Mouse (Mus musculus) neural tube, embryonic 15.5 days (tissue): ENCODE results near the gene Ntn5. TPM values are rescaled to one million over a fixed set of nuclear protein-coding genes. Genes with fewer than 3 reads are reported as not detected.

Experiments used
- ATAC-seq: fragments of 200-750 bp; cut with Nextera tagmentation; 2 replicates; pipeline ENCODE4 v1.8.0; 2017; ENCODE audit warnings: mild to moderate bottlenecking, moderate TSS enrichment, moderate library complexity; ENCODE audit not compliant: low FRiP score
- H3K27ac ChIP-seq: fragments of 300-500 bp; sonication (generic); replicated peaks from 2 replicates; pipeline ENCODE4 v1.5.1; 2015; ENCODE audit warnings: mild to moderate bottlenecking, inconsistent platforms
- H3K27me3 ChIP-seq: fragments of 300-500 bp; sonication (generic); replicated peaks from 2 replicates; pipeline ENCODE4 v1.6.1; 2015; ENCODE audit warnings: inconsistent platforms
- H3K36me3 ChIP-seq: fragments of 300-500 bp; sonication (generic); 2 replicates; pipeline ENCODE4 v1.6.1; 2015; ENCODE audit warnings: inconsistent platforms
- H3K4me1 ChIP-seq: fragments of 300-500 bp; sonication (generic); 2 replicates; pipeline ENCODE4 v1.6.1; 2015; ENCODE audit warnings: inconsistent platforms
- H3K4me2 ChIP-seq: fragments of 300-500 bp; sonication (generic); 2 replicates; pipeline ENCODE4 v1.6.1; 2015; ENCODE audit warnings: inconsistent platforms, mild to moderate bottlenecking, moderate library complexity
- H3K4me3 ChIP-seq: fragments of 300-500 bp; sonication (generic); replicated peaks from 2 replicates; pipeline ENCODE4 v1.5.1; 2015; ENCODE audit warnings: mild to moderate bottlenecking, inconsistent platforms
- H3K9ac ChIP-seq: fragments of 300-500 bp; sonication (generic); replicated peaks from 2 replicates; pipeline ENCODE4 v1.6.1; 2015; ENCODE audit warnings: mild to moderate bottlenecking, inconsistent platforms
- H3K9me3 ChIP-seq: fragments of 300-500 bp; sonication (generic); replicated peaks from 2 replicates; pipeline ENCODE4 v1.6.1; 2016; ENCODE audit warnings: inconsistent platforms
- WGBS: fragments of 180-500 bp; shearing (Covaris S2); methylation state at CpG from one replicate; pipeline ENCODE4 v1.1.7; 2015; ENCODE audit warnings: mixed read lengths; 5-methylcytosine and 5-hydroxymethylcytosine counted together
- polyA plus RNA-seq: library from polyadenylated mRNA; unstranded; fragments of >200 nt; fragmentation: Nextera tagmentation; extraction: Ambion mirVana; gene quantifications from 2 replicates; pipeline ENCODE4 v1.2.1, GENCODE M21; 2015

The Ntn5 gene
- polyA plus RNA-seq, 1 experiment from 2014 or later, result 1.9 TPM

DNA sequence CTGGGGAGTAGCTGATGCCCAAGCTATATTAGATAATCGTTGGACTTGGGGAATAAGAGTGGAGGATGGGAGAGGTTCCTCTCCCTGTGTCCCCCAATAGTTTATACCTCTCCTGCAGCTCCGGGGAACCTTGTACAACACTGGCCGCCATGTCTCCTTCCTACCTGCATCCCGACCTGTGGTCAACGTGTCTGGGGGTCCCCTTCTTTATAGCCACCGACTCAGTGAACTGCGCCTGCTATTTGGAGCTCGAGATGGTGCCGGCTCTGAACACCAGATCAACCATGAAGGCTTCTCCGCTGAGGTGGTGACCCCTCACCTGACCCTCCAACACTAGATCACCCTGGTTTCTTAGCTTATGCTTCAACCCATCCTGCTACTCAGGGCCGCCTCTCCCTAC lies 18.5 kb downstream of the Ntn5 start:
- 93% methylated on average over 11 of the region's 11 CpGs for WGBS
- no peak for ATAC-seq
- no peaks in the 10 kb centered on the region for H3K36me3 ChIP-seq
- peaks cover 74% of the 10 kb centered on the region for H3K4me1 ChIP-seq
- no peak overlapping the region for H3K4me2 ChIP-seq
- H3K27ac ChIP-seq, result no peak overlapping the region
- no peaks in the 10 kb centered on the region for H3K9me3 ChIP-seq
- 0 out of 2 replicates have a peak, but pooled peaks cover 5% of the 10 kb centered on the region for H3K27me3 ChIP-seq
- H3K9ac ChIP-seq, result no peak overlapping the region
- H3K4me3 ChIP-seq, result no peak overlapping the region

DNA sequence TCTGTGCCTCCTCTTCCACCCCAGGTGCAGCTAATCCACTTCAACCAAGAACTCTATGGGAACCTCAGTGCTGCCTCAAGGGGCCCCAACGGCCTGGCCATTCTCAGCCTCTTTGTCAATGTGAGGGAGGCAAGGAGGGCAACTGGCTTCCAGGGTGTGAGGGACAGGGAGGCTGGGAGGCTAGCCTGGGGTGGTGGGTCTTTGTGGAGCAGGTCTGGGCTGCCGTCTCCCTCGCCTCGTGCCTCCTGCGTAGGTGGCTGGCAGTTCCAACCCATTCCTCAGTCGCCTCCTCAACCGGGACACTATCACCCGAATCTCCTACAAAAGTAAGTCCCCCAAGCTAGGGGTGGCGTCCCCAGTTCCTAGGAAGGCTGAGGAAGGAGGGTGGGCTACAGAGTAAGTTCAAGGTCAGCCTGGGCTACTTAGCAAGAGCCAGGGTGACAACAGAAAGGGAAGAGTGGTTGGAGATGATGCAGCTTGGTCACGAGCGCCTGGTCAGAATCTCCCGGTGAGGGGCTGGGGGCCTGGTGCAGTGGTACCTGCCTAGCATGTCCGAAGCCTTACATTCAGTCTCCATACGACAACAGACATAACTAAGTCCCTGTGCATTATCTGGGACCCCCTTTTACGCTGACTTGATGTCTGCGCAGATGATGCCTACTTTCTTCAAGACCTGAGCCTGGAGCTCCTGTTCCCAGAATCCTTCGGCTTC lies 19.1 kb downstream of the Ntn5 start:
- no peaks in the 10 kb centered on the region for H3K9me3 ChIP-seq
- H3K27me3 ChIP-seq, result 0 out of 2 replicates have a peak, but pooled peaks cover 5% of the 10 kb centered on the region
- H3K9ac ChIP-seq, result peak overlapping the region; percentile 40
- H3K27ac ChIP-seq, result peak overlapping the region; percentile 88
- no peaks in the 10 kb centered on the region for H3K36me3 ChIP-seq
- no peak for ATAC-seq
- H3K4me3 ChIP-seq, result peak overlapping the region; percentile 52
- 91% methylated on average over 17 of the region's 17 CpGs for WGBS
- H3K4me2 ChIP-seq, result peak overlapping the region; percentile 91
- peaks cover 80% of the 10 kb centered on the region for H3K4me1 ChIP-seq

GRCm38 (mm10) chr7:45703521-45704033 lies 19.8 kb downstream of the Ntn5 start:
- 0 out of 2 replicates have a peak, but pooled peaks cover 2% of the 10 kb centered on the region for H3K27me3 ChIP-seq
- H3K27ac ChIP-seq, result peak overlapping the region; percentile 88
- ATAC-seq, result no peak; the same call in 1 of the 2 replicates
- WGBS, result 38% methylated on average over 12 of the region's 12 CpGs
- H3K4me3 ChIP-seq, result peak overlapping the region; percentile 52
- H3K9ac ChIP-seq, result peak overlapping the region; percentile 40
- H3K4me1 ChIP-seq, result peaks cover 83% of the 10 kb centered on the region
- H3K36me3 ChIP-seq, result no peaks in the 10 kb centered on the region
- peak overlapping the region; percentile 91 for H3K4me2 ChIP-seq
- H3K9me3 ChIP-seq, result no peaks in the 10 kb centered on the region

- Histone ChIP-seq H3K4me2 (peak overlapping the region; percentile 91), H3K4me3 (peak overlapping the region; percentile 52), H3K9me3 (no peaks in the 10 kb centered on the region), H3K4me1 (peaks cover 87% of the 10 kb centered on the region), H3K27ac (peak overlapping the region; percentile 88), H3K27me3 (no peaks in the 10 kb centered on the region), H3K36me3 (no peaks in the 10 kb centered on the region), H3K9ac (peak overlapping the region; percentile 40)
- peak; percentile 62 for ATAC-seq
- WGBS, result under 1% methylated on average over 13 of the region's 13 CpGs
Measured at GRCm38 (mm10) chr7:45704046-45704559, 20.3 kb downstream of the Ntn5 start.

- no peaks in the 10 kb centered on the region for H3K27me3 ChIP-seq
Measured at GRCm38 (mm10) chr7:45704730-45705442, 21.1 kb downstream of the Ntn5 start, which contains the start of gene Dbp. TSS of gene Dbp (plus strand) at chr7:45705088.

GRCm38 (mm10) chr7:45705443-45705864 lies 21.6 kb downstream of the Ntn5 start:
- ATAC-seq, result no peak
- Histone ChIP-seq H3K4me1 (peaks cover 87% of the 10 kb centered on the region), H3K9ac (peak overlapping the region; percentile 67), H3K4me3 (peak overlapping the region; percentile 52), H3K9me3 (no peaks in the 10 kb centered on the region), H3K4me2 (peak overlapping the region; percentile 91), H3K27ac (peak overlapping the region; percentile 88), H3K27me3 (no peaks in the 10 kb centered on the region), H3K36me3 (peaks cover 8% of the 10 kb centered on the region)
- WGBS, result under 1% methylated on average over 21 of the region's 21 CpGs

More at GRCm38 (mm10) chr7:45704730-45705442, 21.1 kb downstream of the Ntn5 start, which contains the start of gene Dbp:
- peak within 1 kb of the TSS; percentile 52 for H3K4me3 ChIP-seq
- peak within 1 kb of the TSS; percentile 67 for H3K9ac ChIP-seq
- peaks cover 87% of the 10 kb centered on the region for H3K4me1 ChIP-seq
- H3K27ac ChIP-seq, result peak within 1 kb of the TSS; percentile 88
- no peaks in the 10 kb centered on the region for H3K9me3 ChIP-seq
- H3K4me2 ChIP-seq, result peak within 1 kb of the TSS; percentile 91
- peak; percentile 86 for ATAC-seq
- under 1% methylated on average over 36 of the region's 36 CpGs for WGBS
- peaks cover 3% of the 10 kb centered on the region for H3K36me3 ChIP-seq

DNA sequence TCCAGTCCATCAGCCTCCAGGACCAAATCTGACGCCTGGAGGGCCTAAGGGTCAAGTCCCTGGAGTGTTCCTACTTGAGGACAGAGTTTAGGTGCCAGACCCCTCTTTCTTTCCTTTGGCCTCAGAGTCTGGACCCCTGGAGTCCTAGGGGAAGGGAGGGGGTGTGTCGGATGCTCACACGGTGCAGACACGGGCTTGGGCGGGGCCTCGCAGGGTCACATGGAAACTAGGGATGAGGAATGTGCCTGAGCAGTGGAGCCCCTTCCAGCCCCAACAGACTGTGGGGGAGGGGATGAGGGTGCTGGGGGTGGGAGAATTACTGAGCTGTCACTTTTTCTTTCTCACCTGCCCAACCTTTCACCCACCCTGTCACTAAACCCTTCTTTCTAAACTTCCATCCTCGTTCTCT lies 22.1 kb downstream of the Ntn5 start:
- ATAC-seq, result no peak
- Histone ChIP-seq H3K9ac (peak overlapping the region; percentile 67), H3K36me3 (peaks cover 12% of the 10 kb centered on the region), H3K27me3 (no peaks in the 10 kb centered on the region), H3K4me3 (peak overlapping the region; percentile 52), H3K27ac (peak overlapping the region; percentile 88), H3K4me2 (peak overlapping the region; percentile 91), H3K4me1 (peaks cover 86% of the 10 kb centered on the region), H3K9me3 (no peaks in the 10 kb centered on the region)
- under 1% methylated on average over 7 of the region's 7 CpGs for WGBS

- H3K4me2 ChIP-seq, result peak overlapping the region; percentile 91
- WGBS, result 1% methylated on average over 44 of the region's 45 CpGs
- no peak for ATAC-seq
- H3K9me3 ChIP-seq, result no peaks in the 10 kb centered on the region
- H3K9ac ChIP-seq, result peak overlapping the region; percentile 67
- H3K36me3 ChIP-seq, result peaks cover 22% of the 10 kb centered on the region
- H3K4me1 ChIP-seq, result peaks cover 77% of the 10 kb centered on the region
- peak overlapping the region; percentile 52 for H3K4me3 ChIP-seq
- H3K27ac ChIP-seq, result peak overlapping the region; percentile 77
- no peaks in the 10 kb centered on the region for H3K27me3 ChIP-seq
Measured at GRCm38 (mm10) chr7:45706721-45707241, 23.0 kb downstream of the Ntn5 start.

GRCm38 (mm10) chr7:45707375-45707967 lies 23.6 kb downstream of the Ntn5 start:
- peak overlapping the region; percentile 91 for H3K4me2 ChIP-seq
- ATAC-seq, result no peak
- peak overlapping the region; percentile 67; the same call in 1 of the 2 replicates for H3K9ac ChIP-seq
- H3K36me3 ChIP-seq, result peaks cover 28% of the 10 kb centered on the region
- peak overlapping the region; percentile 77 for H3K27ac ChIP-seq
- H3K4me1 ChIP-seq, result peaks cover 78% of the 10 kb centered on the region
- H3K9me3 ChIP-seq, result no peaks in the 10 kb centered on the region
- under 1% methylated on average over 27 of the region's 27 CpGs for WGBS
- peak overlapping the region; percentile 52 for H3K4me3 ChIP-seq
- H3K27me3 ChIP-seq, result no peaks in the 10 kb centered on the region

GRCm38 (mm10) chr7:45708221-45708761 lies 24.5 kb downstream of the Ntn5 start:
- ATAC-seq, result no peak
- 54% methylated on average over 13 of the region's 13 CpGs for WGBS
- no peaks in the 10 kb centered on the region for H3K9me3 ChIP-seq
- H3K4me3 ChIP-seq, result no peak overlapping the region
- H3K4me2 ChIP-seq, result peak overlapping the region; percentile 91
- H3K27ac ChIP-seq, result peak overlapping the region; percentile 77; the same call in 1 of the 2 replicates
- H3K9ac ChIP-seq, result no peak overlapping the region
- H3K27me3 ChIP-seq, result no peaks in the 10 kb centered on the region
- H3K4me1 ChIP-seq, result peaks cover 73% of the 10 kb centered on the region
- peaks cover 37% of the 10 kb centered on the region for H3K36me3 ChIP-seq
